Mouse (Mus musculus) kidney, adult 8-10 months (tissue): Measurements from ENCODE around the gene Olfr95.
"Not testable (repeated sequence)": the region's sequence is repeated elsewhere in the genome, so short reads cannot be mapped to it uniquely, and the experiment has no call there.

Experiments
- DNase-seq, 2 experiments: peaks; one replicate each; pipeline ENCODE4 v3.0.0; 2022

Olfr95 gene

GRCm38 (mm10) chr17:37213018-37213417 lies at the start of gene Olfr95:
Gene Olfr95, minus strand, starts transcription at chr17:37213118.
- DNase-seq, result no peak

- peak in 1 of 2 experiments; percentile 24 for DNase-seq
Measured at GRCm38 (mm10) chr17:37250544-37250943, 37.6 kb upstream of the Olfr95 start.

- no peak for DNase-seq
Measured at GRCm38 (mm10) chr17:37249460-37249859, 36.5 kb upstream of the Olfr95 start.

GRCm38 (mm10) chr17:37246715-37247114 lies 33.8 kb upstream of the Olfr95 start:
- DNase-seq, result peak; percentile 18 to 31

- no peak for DNase-seq
Measured at GRCm38 (mm10) chr17:37242198-37242597, 29.3 kb upstream of the Olfr95 start.

- DNase-seq, result not testable (repeated sequence)
Measured at GRCm38 (mm10) chr17:37237230-37237629, 24.3 kb upstream of the Olfr95 start, which contains the start of gene Olfr97. Gene Olfr97, minus strand, starts transcription at chr17:37237330.

- DNase-seq, result no peak
Measured at GRCm38 (mm10) chr17:37221879-37222278, 9.0 kb upstream of the Olfr95 start.

GRCm38 (mm10) chr17:37219846-37220245 lies 6.9 kb upstream of the Olfr95 start, which contains the start of gene Olfr96:
Gene Olfr96, plus strand, starts transcription at chr17:37220146.
- DNase-seq, result no peak

- DNase-seq, result no peak
Measured at GRCm38 (mm10) chr17:37218486-37218885, 5.6 kb upstream of the Olfr95 start.

- no peak for DNase-seq
Measured at GRCm38 (mm10) chr17:37210884-37211768, 1.8 kb downstream of the Olfr95 start.

- DNase-seq, result no peak
Measured at GRCm38 (mm10) chr17:37203917-37204236, 9.0 kb downstream of the Olfr95 start.

- DNase-seq, result peak; percentile 63 to 85
Measured at GRCm38 (mm10) chr17:37203206-37203916, 9.6 kb downstream of the Olfr95 start.

GRCm38 (mm10) chr17:37200894-37201293 lies 12.0 kb downstream of the Olfr95 start, which contains the start of gene Olfr94:
Gene Olfr94, minus strand, starts transcription at chr17:37200994.
- DNase-seq, result no peak

GRCm38 (mm10) chr17:37196845-37197724 lies 15.8 kb downstream of the Olfr95 start:
- DNase-seq, result no peak

GRCm38 (mm10) chr17:37194782-37195181 lies 18.1 kb downstream of the Olfr95 start:
- DNase-seq, result no peak

- no peak for DNase-seq
Measured at GRCm38 (mm10) chr17:37193656-37194055, 19.3 kb downstream of the Olfr95 start, which contains the start of gene Ubd. Gene Ubd, plus strand, starts transcription at chr17:37193892.

- no peak for DNase-seq
Measured at GRCm38 (mm10) chr17:37193032-37193431, 19.9 kb downstream of the Olfr95 start.

GRCm38 (mm10) chr17:37190711-37191110 lies 22.2 kb downstream of the Olfr95 start:
- DNase-seq, result peak; percentile 66 to 71

- DNase-seq, result no peak
Measured at GRCm38 (mm10) chr17:37185474-37185873, 27.4 kb downstream of the Olfr95 start.

- no peak for DNase-seq
Measured at GRCm38 (mm10) chr17:37161394-37161793, 51.5 kb downstream of the Olfr95 start, which contains the start of gene Olfr93. Gene Olfr93, minus strand, starts transcription at chr17:37161494.
